ENCODE assay signal across 8 mouse cellular contexts in genomic region chr9:108305170-108305569, GRCm38 (mm10). TPM values are rescaled to one million over a fixed set of nuclear protein-coding genes. Genes with fewer than 3 reads are reported as not detected.
A peak's percentile ranks its signal among the peaks of the same experiment; 100 is the strongest.
DNase-seq lines count a peak whose midpoint lies in the region; ATAC-seq and TF ChIP-seq lines count a peak whose summit lies in the region.

No protein-coding gene starts in this region.

- H3K27me3 ChIP-seq in megakaryocyte, embryonic 14.5 days (replicated peaks): no peaks in the 10 kb centered on the region
- no peaks in the 10 kb centered on the region for H3K27me3 ChIP-seq in hindbrain, embryonic 14.5 days (ENCODE audit: control insufficient read depth, insufficient read depth, low read length)
- no peaks in the 10 kb centered on the region for H3K27me3 ChIP-seq in lung, postnatal 0 days (replicated peaks; ENCODE audit: insufficient read depth, low read length)
- no peaks in the 10 kb centered on the region for H3K27me3 ChIP-seq in stomach, embryonic 15.5 days (replicated peaks)

- TF ChIP-seq POLR2A in embryonic fibroblast, embryonic 13.5 days (IDR thresholded peaks at IDR 0.05; ENCODE audit: low read depth, low read length): peak; percentile 58

- WGBS in hindbrain, embryonic 14.5 days: 8% methylated on average over 1 of the region's 1 CpGs
- 0% methylated on average over 1 of the region's 1 CpGs for WGBS in lung, postnatal 0 days
- WGBS in stomach, embryonic 15.5 days: 5% methylated on average over 1 of the region's 1 CpGs

- peaks cover 46% of the 10 kb centered on the region for H3K36me3 ChIP-seq in megakaryocyte, embryonic 14.5 days (replicated peaks; ENCODE audit: low read length)
- H3K36me3 ChIP-seq in hindbrain, embryonic 14.5 days (replicated peaks; ENCODE audit: control insufficient read depth, insufficient read depth): peaks cover 44% of the 10 kb centered on the region
- peaks cover 10% of the 10 kb centered on the region; the same call in 1 of the 2 replicates for H3K36me3 ChIP-seq in lung, postnatal 0 days (ENCODE audit: insufficient read depth, low read length)
- H3K36me3 ChIP-seq in stomach, embryonic 15.5 days: peaks cover 8% of the 10 kb centered on the region; the same call in 1 of the 2 replicates

- H3K4me2 ChIP-seq in hindbrain, embryonic 14.5 days (replicated peaks): peak overlapping the region; percentile 86
- peak overlapping the region; percentile 73 for H3K4me2 ChIP-seq in lung, postnatal 0 days (replicated peaks; ENCODE audit: low read depth, low read length)
- H3K4me2 ChIP-seq in stomach, embryonic 15.5 days: peak overlapping the region; percentile 65

- TF ChIP-seq CTCF in embryonic fibroblast, embryonic 13.5 days (IDR thresholded peaks at IDR 0.05; ENCODE audit: borderline replicate concordance, insufficient read depth, low read length): no peak
- no peak for TF ChIP-seq CTCF in lung, postnatal 0 days (IDR thresholded peaks at IDR 0.05)

- peaks cover 58% of the 10 kb centered on the region for H3K4me1 ChIP-seq in megakaryocyte, embryonic 14.5 days
- H3K4me1 ChIP-seq in embryonic fibroblast, embryonic 13.5 days (ENCODE audit: control insufficient read depth, insufficient read depth, low read length): no peaks in the 10 kb centered on the region
- H3K4me1 ChIP-seq in hindbrain, embryonic 14.5 days (replicated peaks; ENCODE audit: control insufficient read depth, insufficient read depth, low read length): peaks cover 33% of the 10 kb centered on the region
- H3K4me1 ChIP-seq in lung, postnatal 0 days (ENCODE audit: insufficient read depth, low read depth, low read length): peaks cover 20% of the 10 kb centered on the region
- peaks cover 13% of the 10 kb centered on the region for H3K4me1 ChIP-seq in stomach, embryonic 15.5 days

- no peak for TF ChIP-seq EP300 in lung, postnatal 0 days (IDR thresholded peaks at IDR 0.05)

- H3K9ac ChIP-seq in hindbrain, embryonic 14.5 days: peak overlapping the region; percentile 89
- peak overlapping the region; percentile 96 for H3K9ac ChIP-seq in lung, postnatal 0 days (replicated peaks; ENCODE audit: low read depth)
- H3K9ac ChIP-seq in stomach, embryonic 15.5 days: peak overlapping the region; percentile 76

- no peak for DNase-seq in hindbrain, embryonic 14.5 days (ENCODE audit: low spot score)
- DNase-seq in lung, postnatal 0 days (ENCODE audit: low spot score): peak; percentile 17
- DNase-seq in gastrocnemius, postnatal 36 days: no peak
- no peak for DNase-seq in frontal cortex, adult 2 months (ENCODE audit: extremely low spot score in 1 of 2, low spot score in 1 of 2)

- no peaks in the 10 kb centered on the region for H3K9me3 ChIP-seq in megakaryocyte, embryonic 14.5 days
- no peaks in the 10 kb centered on the region for H3K9me3 ChIP-seq in hindbrain, embryonic 14.5 days (ENCODE audit: control insufficient read depth, low read length)
- H3K9me3 ChIP-seq in lung, postnatal 0 days (ENCODE audit: low read length): no peaks in the 10 kb centered on the region
- H3K9me3 ChIP-seq in stomach, embryonic 15.5 days: no peaks in the 10 kb centered on the region

- ATAC-seq in megakaryocyte, adult 5-6 weeks (ENCODE audit: poor library complexity, severe bottlenecking): no peak
- ATAC-seq in hindbrain, embryonic 14.5 days (ENCODE audit: low FRiP score): no peak
- ATAC-seq in lung, postnatal 0 days: no peak
- no peak for ATAC-seq in stomach, embryonic 15.5 days (ENCODE audit: insufficient read depth, low FRiP score, low read depth)

- peak overlapping the region; percentile 94 for H3K4me3 ChIP-seq in megakaryocyte, embryonic 14.5 days (replicated peaks)
- peak overlapping the region; percentile 67 for H3K4me3 ChIP-seq in embryonic fibroblast, embryonic 13.5 days (ENCODE audit: insufficient read depth, low read length)
- H3K4me3 ChIP-seq in hindbrain, embryonic 14.5 days (replicated peaks; ENCODE audit: low read length): peak overlapping the region; percentile 83
- H3K4me3 ChIP-seq in lung, postnatal 0 days (ENCODE audit: low read depth, low read length): peak overlapping the region; percentile 79
- peak overlapping the region; percentile 58 for H3K4me3 ChIP-seq in stomach, embryonic 15.5 days (replicated peaks)

- peak overlapping the region; percentile 82 for H3K27ac ChIP-seq in embryonic fibroblast, embryonic 13.5 days (ENCODE audit: insufficient read depth, low read length)
- peak overlapping the region; percentile 97 for H3K27ac ChIP-seq in hindbrain, embryonic 14.5 days
- peak overlapping the region; percentile 96 for H3K27ac ChIP-seq in lung, postnatal 0 days (ENCODE audit: low read length)
- peak overlapping the region; percentile 91 for H3K27ac ChIP-seq in stomach, embryonic 15.5 days

- intact Hi-C loops in gastrocnemius, postnatal 36 days (cut with DNase I): no loop called here

RNA-seq across cellular contexts. Expression of gene Rhoa, which starts 0.8 kb away (rescaled TPM):
- 83.3 and 92.2 TPM in 2 replicates for polyA plus RNA-seq in megakaryocyte, embryonic 14.5 days (2012; ENCODE audit: insufficient read depth, low replicate concordance)
- total RNA-seq in megakaryocyte, adult 5-6 weeks (2015): 468 and 473 TPM in 2 replicates
- 585 and 627 TPM in 2 replicates for total RNA-seq in megakaryocyte, adult 5-6 weeks (2017)
- polyA plus RNA-seq in embryonic fibroblast, embryonic 13.5 days (2011; ENCODE audit: insufficient read length, low read depth, missing spikeins): 575 and 590 TPM in 2 replicates
- 206 and 214 TPM in 2 replicates for polyA plus RNA-seq in hindbrain, embryonic 14.5 days (2014; fragmentation: Nextera tagmentation; extraction: Ambion mirVana)
- polyA plus RNA-seq in lung, postnatal 0 days (2015; fragmentation: Nextera tagmentation; extraction: Ambion mirVana): 582 and 634 TPM in 2 replicates
- polyA plus RNA-seq in stomach, embryonic 15.5 days (2015; fragmentation: Nextera tagmentation; extraction: Ambion mirVana): 452 and 455 TPM in 2 replicates
- total RNA-seq in gastrocnemius, postnatal 36 days (2021): 10 to 100 TPM; 97.0 to 97.5 TPM
- polyA plus RNA-seq in frontal cortex, adult 2 months (2012; rRNA removed): 153 and 170 TPM in 2 replicates

RNA-seq across cellular contexts. Expression of gene Tcta, which starts 0.8 kb away (rescaled TPM):
- 5.1 and 6.8 TPM in 2 replicates for polyA plus RNA-seq in megakaryocyte, embryonic 14.5 days (2012; ENCODE audit: insufficient read depth, low replicate concordance)
- 16.5 and 23.8 TPM in 2 replicates for total RNA-seq in megakaryocyte, adult 5-6 weeks (2015)
- 6.2 and 8.4 TPM in 2 replicates for total RNA-seq in megakaryocyte, adult 5-6 weeks (2017)
- 22.9 and 24.5 TPM in 2 replicates for polyA plus RNA-seq in embryonic fibroblast, embryonic 13.5 days (2011; ENCODE audit: insufficient read length, low read depth, missing spikeins)
- polyA plus RNA-seq in hindbrain, embryonic 14.5 days (2014; fragmentation: Nextera tagmentation; extraction: Ambion mirVana): 49.5 and 59.9 TPM in 2 replicates
- polyA plus RNA-seq in lung, postnatal 0 days (2015; fragmentation: Nextera tagmentation; extraction: Ambion mirVana): 92.9 and 93.1 TPM in 2 replicates
- 40.0 and 42.1 TPM in 2 replicates for polyA plus RNA-seq in stomach, embryonic 15.5 days (2015; fragmentation: Nextera tagmentation; extraction: Ambion mirVana)
- total RNA-seq in gastrocnemius, postnatal 36 days (2021): 10 to 100 TPM; 24.9 to 25.1 TPM
- polyA plus RNA-seq in frontal cortex, adult 2 months (2012; rRNA removed): 47.5 and 53.5 TPM in 2 replicates

RNA-seq across cellular contexts. Expression of gene Amt, which starts 8.5 kb away (rescaled TPM):
- 1.9 TPM in 1 of 2 replicates, not detected in the other for polyA plus RNA-seq in megakaryocyte, embryonic 14.5 days (2012; ENCODE audit: insufficient read depth, low replicate concordance)
- total RNA-seq in megakaryocyte, adult 5-6 weeks (2015): 0.71 TPM in 1 of 2 replicates, not detected in the other
- total RNA-seq in megakaryocyte, adult 5-6 weeks (2017): 0.11 TPM in 1 of 2 replicates, not detected in the other
- 2.6 and 3.7 TPM in 2 replicates for polyA plus RNA-seq in embryonic fibroblast, embryonic 13.5 days (2011; ENCODE audit: insufficient read length, low read depth, missing spikeins)
- 18.6 and 24.4 TPM in 2 replicates for polyA plus RNA-seq in hindbrain, embryonic 14.5 days (2014; fragmentation: Nextera tagmentation; extraction: Ambion mirVana)
- 9.2 and 9.8 TPM in 2 replicates for polyA plus RNA-seq in lung, postnatal 0 days (2015; fragmentation: Nextera tagmentation; extraction: Ambion mirVana)
- polyA plus RNA-seq in stomach, embryonic 15.5 days (2015; fragmentation: Nextera tagmentation; extraction: Ambion mirVana): 21.8 and 22.3 TPM in 2 replicates
- total RNA-seq in gastrocnemius, postnatal 36 days (2021): 1 to 10 TPM in 1 of 2 experiments, under 1 TPM in 1; 0.94 to 1.3 TPM
- 57.5 and 60.3 TPM in 2 replicates for polyA plus RNA-seq in frontal cortex, adult 2 months (2012; rRNA removed)

RNA-seq across cellular contexts. Expression of gene Nicn1, which starts 14.9 kb away (rescaled TPM):
- polyA plus RNA-seq in megakaryocyte, embryonic 14.5 days (2012; ENCODE audit: insufficient read depth, low replicate concordance): not detected in 2 replicates
- 3.9 and 4.3 TPM in 2 replicates for total RNA-seq in megakaryocyte, adult 5-6 weeks (2015)
- 2.6 and 3.6 TPM in 2 replicates for total RNA-seq in megakaryocyte, adult 5-6 weeks (2017)
- polyA plus RNA-seq in embryonic fibroblast, embryonic 13.5 days (2011; ENCODE audit: insufficient read length, low read depth, missing spikeins): 36.5 and 49.6 TPM in 2 replicates
- 136 and 137 TPM in 2 replicates for polyA plus RNA-seq in hindbrain, embryonic 14.5 days (2014; fragmentation: Nextera tagmentation; extraction: Ambion mirVana)
- polyA plus RNA-seq in lung, postnatal 0 days (2015; fragmentation: Nextera tagmentation; extraction: Ambion mirVana): 15.8 and 18.3 TPM in 2 replicates
- polyA plus RNA-seq in stomach, embryonic 15.5 days (2015; fragmentation: Nextera tagmentation; extraction: Ambion mirVana): 27.6 and 31.2 TPM in 2 replicates
- 10 to 100 TPM in 1 of 2 experiments, 1 to 10 TPM in 1; 9.4 to 11.4 TPM for total RNA-seq in gastrocnemius, postnatal 36 days (2021)
- polyA plus RNA-seq in frontal cortex, adult 2 months (2012; rRNA removed): 85.9 and 110 TPM in 2 replicates

RNA-seq across cellular contexts. Expression of gene Gpx1, which starts 33.5 kb away (rescaled TPM):
- 49.9 and 236 TPM in 2 replicates for polyA plus RNA-seq in megakaryocyte, embryonic 14.5 days (2012; ENCODE audit: insufficient read depth, low replicate concordance)
- total RNA-seq in megakaryocyte, adult 5-6 weeks (2015): 2,393 and 2,822 TPM in 2 replicates
- total RNA-seq in megakaryocyte, adult 5-6 weeks (2017): 1,668 and 1,978 TPM in 2 replicates
- 328 and 399 TPM in 2 replicates for polyA plus RNA-seq in embryonic fibroblast, embryonic 13.5 days (2011; ENCODE audit: insufficient read length, low read depth, missing spikeins)
- polyA plus RNA-seq in hindbrain, embryonic 14.5 days (2014; fragmentation: Nextera tagmentation; extraction: Ambion mirVana): 462 and 488 TPM in 2 replicates
- polyA plus RNA-seq in lung, postnatal 0 days (2015; fragmentation: Nextera tagmentation; extraction: Ambion mirVana): 1,509 and 1,541 TPM in 2 replicates
- 998 and 1,171 TPM in 2 replicates for polyA plus RNA-seq in stomach, embryonic 15.5 days (2015; fragmentation: Nextera tagmentation; extraction: Ambion mirVana)
- total RNA-seq in gastrocnemius, postnatal 36 days (2021): 10 to 100 TPM; 60.9 to 78.2 TPM
- polyA plus RNA-seq in frontal cortex, adult 2 months (2012; rRNA removed): 271 and 307 TPM in 2 replicates
